Mouse (Mus musculus): Measurements from ENCODE around the gene Pram1. TPM values are rescaled to one million over a fixed set of nuclear protein-coding genes. Genes with fewer than 3 reads are reported as not detected.

The Pram1 gene
- polyA plus RNA-seq, 1 experiment = 93.2 TPM

- TF ChIP-seq CTCF (IDR thresholded peaks at IDR 0.05; ENCODE audit: control insufficient read depth, insufficient read depth, low read length) = no peak
- 85% methylated on average over 2 of the region's 2 CpGs for WGBS
- Histone ChIP-seq H3K27ac (ENCODE audit: control insufficient read depth, insufficient read depth, low read depth, low read length, poor library complexity) (no peak overlapping the region), H3K4me3 (replicated peaks; ENCODE audit: control insufficient read depth, low read depth, low read length) (no peak overlapping the region), H3K4me1 (ENCODE audit: control insufficient read depth, insufficient read depth, low read length) (no peaks in the 10 kb centered on the region)
Measured at GRCm38 (mm10) chr17:33676086-33676485, 38.2 kb downstream of the Pram1 start.

- Histone ChIP-seq H3K4me3 (replicated peaks; ENCODE audit: control insufficient read depth, low read depth, low read length) (no peak overlapping the region), H3K4me1 (ENCODE audit: control insufficient read depth, insufficient read depth, low read length) (no peaks in the 10 kb centered on the region; the same call in none of the 2 replicates), H3K27ac (ENCODE audit: control insufficient read depth, insufficient read depth, low read depth, low read length, poor library complexity) (no peak overlapping the region)
- TF ChIP-seq POLR2A (IDR thresholded peaks at IDR 0.05; ENCODE audit: borderline replicate concordance, control insufficient read depth, low read depth, low read length) (no peak), CTCF (IDR thresholded peaks at IDR 0.05; ENCODE audit: control insufficient read depth, insufficient read depth, low read length) (no peak)
Measured at GRCm38 (mm10) chr17:33678771-33679170, 40.9 kb downstream of the Pram1 start.

GRCm38 (mm10) chr17:33681767-33682166 is 43.9 kb downstream of the Pram1 start:
- Histone ChIP-seq H3K4me1 (ENCODE audit: control insufficient read depth, insufficient read depth, low read length) (no peaks in the 10 kb centered on the region; the same call in none of the 2 replicates), H3K4me3 (replicated peaks; ENCODE audit: control insufficient read depth, low read depth, low read length) (no peak overlapping the region), H3K27ac (ENCODE audit: control insufficient read depth, insufficient read depth, low read depth, low read length, poor library complexity) (no peak overlapping the region)
- no peak for TF ChIP-seq CTCF (IDR thresholded peaks at IDR 0.05; ENCODE audit: control insufficient read depth, insufficient read depth, low read length)
- no peak for TF ChIP-seq POLR2A (IDR thresholded peaks at IDR 0.05; ENCODE audit: borderline replicate concordance, control insufficient read depth, low read depth, low read length)

GRCm38 (mm10) chr17:33684671-33685231 is 46.9 kb downstream of the Pram1 start:
- under 1% methylated on average over 44 of the region's 44 CpGs for WGBS
- H3K4me3 ChIP-seq (replicated peaks; ENCODE audit: control insufficient read depth, low read depth, low read length) = peak overlapping the region; percentile 84
- no peaks in the 10 kb centered on the region; the same call in none of the 2 replicates for H3K4me1 ChIP-seq (ENCODE audit: control insufficient read depth, insufficient read depth, low read length)
- H3K27ac ChIP-seq (ENCODE audit: control insufficient read depth, insufficient read depth, low read depth, low read length, poor library complexity) = peak overlapping the region; percentile 86
- TF ChIP-seq CTCF (IDR thresholded peaks at IDR 0.05; ENCODE audit: control insufficient read depth, insufficient read depth, low read length) = peak; percentile 16; the same call in 1 of the 2 replicates
- TF ChIP-seq POLR2A (IDR thresholded peaks at IDR 0.05; ENCODE audit: borderline replicate concordance, control insufficient read depth, low read depth, low read length) = peak; percentile 19; the same call in 1 of the 2 replicates

GRCm38 (mm10) chr17:33685249-33685653 is 47.4 kb downstream of the Pram1 start:
- TF ChIP-seq POLR2A (IDR thresholded peaks at IDR 0.05; ENCODE audit: borderline replicate concordance, control insufficient read depth, low read depth, low read length) (peak; percentile 97), CTCF (IDR thresholded peaks at IDR 0.05; ENCODE audit: control insufficient read depth, insufficient read depth, low read length) (no peak)
- peak overlapping the region; percentile 84 for H3K4me3 ChIP-seq (replicated peaks; ENCODE audit: control insufficient read depth, low read depth, low read length)
- peak overlapping the region; percentile 86 for H3K27ac ChIP-seq (ENCODE audit: control insufficient read depth, insufficient read depth, low read depth, low read length, poor library complexity)
- under 1% methylated on average over 42 of the region's 42 CpGs for WGBS
- H3K4me1 ChIP-seq (ENCODE audit: control insufficient read depth, insufficient read depth, low read length) = no peaks in the 10 kb centered on the region; the same call in none of the 2 replicates

GRCm38 (mm10) chr17:33686760-33687159 is 48.9 kb downstream of the Pram1 start, which contains the start of gene Hnrnpm:
Gene Hnrnpm, minus strand, starts transcription at chr17:33686860.
- no peak within 1 kb of the TSS for H3K4me3 ChIP-seq (replicated peaks; ENCODE audit: control insufficient read depth, low read depth, low read length)
- TF ChIP-seq CTCF (IDR thresholded peaks at IDR 0.05; ENCODE audit: control insufficient read depth, insufficient read depth, low read length) (no peak), POLR2A (IDR thresholded peaks at IDR 0.05; ENCODE audit: borderline replicate concordance, control insufficient read depth, low read depth, low read length) (no peak)
- H3K4me1 ChIP-seq (ENCODE audit: control insufficient read depth, insufficient read depth, low read length) = no peaks in the 10 kb centered on the region; the same call in none of the 2 replicates
- WGBS = 88% methylated on average over 1 of the region's 1 CpGs
- no peak within 1 kb of the TSS for H3K27ac ChIP-seq (ENCODE audit: control insufficient read depth, insufficient read depth, low read depth, low read length, poor library complexity)

Other genes with a start within 250 kb of the Pram1 start
- gene Zfp101, start 243.4 kb upstream of the Pram1 start, polyA plus RNA-seq (2011; ENCODE audit: insufficient read depth, insufficient read length, low replicate concordance, missing spikeins) = 9.0 and 13.9 TPM in 2 replicates
- gene Actl9, start 205.2 kb upstream of the Pram1 start, polyA plus RNA-seq (2011; ENCODE audit: insufficient read depth, insufficient read length, low replicate concordance, missing spikeins) = 0.95 TPM in 1 of 2 replicates, not detected in the other
- 20.2 and 37.3 TPM in 2 replicates for gene Adamts10, start 113.9 kb upstream of the Pram1 start, polyA plus RNA-seq (2011; ENCODE audit: insufficient read depth, insufficient read length, low replicate concordance, missing spikeins)
- gene Myo1f, start 82.3 kb upstream of the Pram1 start, polyA plus RNA-seq (2011; ENCODE audit: insufficient read depth, insufficient read length, low replicate concordance, missing spikeins) = 34.6 and 68.8 TPM in 2 replicates
- 24.6 and 41.4 TPM in 2 replicates for gene Zfp414, start 9.0 kb upstream of the Pram1 start, polyA plus RNA-seq (2011; ENCODE audit: insufficient read depth, insufficient read length, low replicate concordance, missing spikeins)
- 839 and 1,378 TPM in 2 replicates for gene Hnrnpm, start 48.8 kb downstream of the Pram1 start, polyA plus RNA-seq (2011; ENCODE audit: insufficient read depth, insufficient read length, low replicate concordance, missing spikeins)
- 227 and 290 TPM in 2 replicates for gene March2, start 80.6 kb downstream of the Pram1 start, polyA plus RNA-seq (2011; ENCODE audit: insufficient read depth, insufficient read length, low replicate concordance, missing spikeins)
- gene Rab11b, start 122.5 kb downstream of the Pram1 start, polyA plus RNA-seq (2011; ENCODE audit: insufficient read depth, insufficient read length, low replicate concordance, missing spikeins) = 45.8 and 57.6 TPM in 2 replicates
- gene Angptl4, start 143.8 kb downstream of the Pram1 start, polyA plus RNA-seq (2011; ENCODE audit: insufficient read depth, insufficient read length, low replicate concordance, missing spikeins) = 3.4 and 7.4 TPM in 2 replicates
- gene Kank3, start 172.5 kb downstream of the Pram1 start, polyA plus RNA-seq (2011; ENCODE audit: insufficient read depth, insufficient read length, low replicate concordance, missing spikeins) = 23.0 and 52.7 TPM in 2 replicates
- 900 and 1,879 TPM in 2 replicates for gene Rps28, start 186.5 kb downstream of the Pram1 start, polyA plus RNA-seq (2011; ENCODE audit: insufficient read depth, insufficient read length, low replicate concordance, missing spikeins)
- gene Ndufa7, start 186.5 kb downstream of the Pram1 start, polyA plus RNA-seq (2011; ENCODE audit: insufficient read depth, insufficient read length, low replicate concordance, missing spikeins) = 68.0 and 157 TPM in 2 replicates
- 2.8 and 4.6 TPM in 2 replicates for gene Cd320, start 205.0 kb downstream of the Pram1 start, polyA plus RNA-seq (2011; ENCODE audit: insufficient read depth, insufficient read length, low replicate concordance, missing spikeins)
- not detected in 2 replicates for gene Gm7029, start 235.8 kb downstream of the Pram1 start, polyA plus RNA-seq (2011; ENCODE audit: insufficient read depth, insufficient read length, low replicate concordance, missing spikeins)

All from bone marrow, adult 2 months (tissue).